24 mouse cellular contexts compared by ENCODE assay signal in the genomic region with DNA sequence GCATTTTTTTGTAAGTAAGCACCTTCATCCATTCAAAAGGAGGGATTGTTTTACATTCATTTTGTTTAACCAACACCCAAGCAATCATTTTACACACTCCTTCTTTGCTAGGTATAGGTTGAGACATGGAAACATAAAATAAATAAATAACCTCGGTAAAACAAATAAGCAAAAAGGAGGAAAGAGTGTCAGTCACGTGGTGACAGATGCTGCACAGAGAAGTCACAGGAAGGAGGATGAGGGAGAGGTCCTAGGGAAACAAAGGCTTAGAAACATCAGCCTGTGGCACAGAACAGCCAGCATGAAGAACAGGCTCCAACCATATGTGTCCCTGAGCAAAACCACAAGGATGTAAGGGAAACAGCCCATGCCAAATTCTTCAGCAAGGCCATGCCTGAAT.
A peak's percentile ranks its signal among the peaks of the same experiment; 100 is the strongest.
DNase-seq lines count a peak whose midpoint lies in the region; ATAC-seq and TF ChIP-seq lines count a peak whose summit lies in the region.
"Had no signal": no experiment of that assay in that cellular context is flagged by ENCODE, and none has a peak within 500 bp of the region (broad histone marks: within the 10 kb centered on the region; RNA-seq: fewer than 3 reads in every experiment).

No protein-coding gene starts in this region.

- H3K4me3 ChIP-seq in hindbrain, embryonic 13.5 days, result no peak overlapping the region
- no peak overlapping the region for H3K4me3 ChIP-seq in hindbrain, embryonic 16.5 days (ENCODE audit: low read length)
- no peak overlapping the region for H3K4me3 ChIP-seq in myocyte
- H3K4me3 ChIP-seq: embryonic facial prominence, embryonic 12.5 days; embryonic facial prominence, embryonic 15.5 days; forebrain, embryonic 15.5 days; heart, embryonic 12.5 days; heart, embryonic 15.5 days; hindbrain, embryonic 12.5 days; intestine, embryonic 15.5 days had no signal

- no peaks in the 10 kb centered on the region for H3K27me3 ChIP-seq in hindbrain, embryonic 13.5 days
- H3K27me3 ChIP-seq in hindbrain, embryonic 16.5 days (replicated peaks; ENCODE audit: control insufficient read depth, insufficient read depth, low read length), result no peaks in the 10 kb centered on the region
- no peaks in the 10 kb centered on the region for H3K27me3 ChIP-seq in myocyte (ENCODE audit: control insufficient read depth, insufficient read depth, insufficient read length)
- H3K27me3 ChIP-seq: embryonic facial prominence, embryonic 12.5 days; embryonic facial prominence, embryonic 15.5 days; forebrain, embryonic 15.5 days; heart, embryonic 12.5 days; heart, embryonic 15.5 days; hindbrain, embryonic 12.5 days; intestine, embryonic 15.5 days had no signal

- no peak for ATAC-seq in hindbrain, embryonic 13.5 days (ENCODE audit: low FRiP score)
- ATAC-seq in hindbrain, embryonic 16.5 days, result no peak
- ATAC-seq: activated CD4-positive, CD25-positive, alpha-beta regulatory T cell, adult 4 months; intestine, embryonic 15.5 days had no signal

- no peaks in the 10 kb centered on the region for H3K36me3 ChIP-seq in hindbrain, embryonic 13.5 days
- H3K36me3 ChIP-seq in hindbrain, embryonic 16.5 days (ENCODE audit: control insufficient read depth, insufficient read depth, low read length), result no peaks in the 10 kb centered on the region
- no peaks in the 10 kb centered on the region for H3K36me3 ChIP-seq in myocyte (ENCODE audit: control insufficient read depth, insufficient read depth)
- H3K36me3 ChIP-seq: embryonic facial prominence, embryonic 12.5 days; embryonic facial prominence, embryonic 15.5 days; forebrain, embryonic 15.5 days; heart, embryonic 12.5 days; heart, embryonic 15.5 days; hindbrain, embryonic 12.5 days; intestine, embryonic 15.5 days had no signal

- peak overlapping the region; percentile 58; the same call in 1 of the 2 replicates for H3K27ac ChIP-seq in hindbrain, embryonic 13.5 days
- no peak overlapping the region for H3K27ac ChIP-seq in hindbrain, embryonic 16.5 days (ENCODE audit: low read depth, low read length)
- H3K27ac ChIP-seq: embryonic facial prominence, embryonic 12.5 days; embryonic facial prominence, embryonic 15.5 days; heart, embryonic 15.5 days; intestine, embryonic 15.5 days had no signal

- no peak for TF ChIP-seq POLR2A in myocyte (IDR thresholded peaks at IDR 0.05; ENCODE audit: insufficient read length, low read depth)

- no peaks in the 10 kb centered on the region for H3K9me3 ChIP-seq in hindbrain, embryonic 13.5 days
- no peaks in the 10 kb centered on the region for H3K9me3 ChIP-seq in hindbrain, embryonic 16.5 days (ENCODE audit: control insufficient read depth, low read length)
- H3K9me3 ChIP-seq: embryonic facial prominence, embryonic 12.5 days; embryonic facial prominence, embryonic 15.5 days; forebrain, embryonic 15.5 days; heart, embryonic 12.5 days; heart, embryonic 15.5 days; hindbrain, embryonic 12.5 days; intestine, embryonic 15.5 days had no signal

- WGBS in hindbrain, embryonic 13.5 days, result 39% methylated on average over 2 of the region's 2 CpGs
- 46% methylated on average over 2 of the region's 2 CpGs for WGBS in hindbrain, embryonic 16.5 days

- H3K4me1 ChIP-seq in hindbrain, embryonic 13.5 days (replicated peaks), result peaks cover 21% of the 10 kb centered on the region
- peaks cover 5% of the 10 kb centered on the region for H3K4me1 ChIP-seq in hindbrain, embryonic 16.5 days (ENCODE audit: control insufficient read depth, insufficient read depth, low read depth, low read length)
- H3K4me1 ChIP-seq: heart, embryonic 12.5 days; intestine, embryonic 15.5 days had no signal

- no peak overlapping the region for H3K4me2 ChIP-seq in hindbrain, embryonic 13.5 days
- H3K4me2 ChIP-seq in hindbrain, embryonic 16.5 days (ENCODE audit: low read length), result no peak overlapping the region
- no peak overlapping the region for H3K4me2 ChIP-seq in myocyte (ENCODE audit: low read depth)
- H3K4me2 ChIP-seq: embryonic facial prominence, embryonic 15.5 days; forebrain, embryonic 15.5 days; heart, embryonic 12.5 days; heart, embryonic 15.5 days; hindbrain, embryonic 12.5 days; intestine, embryonic 15.5 days had no signal

- peak; percentile 7 for DNase-seq in embryo, embryonic 10 days (ENCODE audit: low spot score)
- no peak for DNase-seq in embryo, embryonic 11 days
- DNase-seq in 3T3-L1 (ENCODE audit: low read depth, low spot score), result peak; percentile 19
- no peak for DNase-seq in urinary bladder, postnatal 36 days (ENCODE audit: low spot score in 2 of 2)
- DNase-seq: adrenal gland, adult 8-10 months; adrenal gland, postnatal 25 days; cerebellum, adult 11-12 months; cerebellum, adult 8-10 months; cerebellum, postnatal 36 days; gastrocnemius, postnatal 25 days; heart, adult 18-20 months; heart, postnatal 10 days; heart, postnatal 36 days had no signal

- no peak overlapping the region for H3K9ac ChIP-seq in hindbrain, embryonic 13.5 days
- no peak overlapping the region for H3K9ac ChIP-seq in hindbrain, embryonic 16.5 days (ENCODE audit: low read depth, low read length)
- H3K9ac ChIP-seq: embryonic facial prominence, embryonic 12.5 days; embryonic facial prominence, embryonic 15.5 days; forebrain, embryonic 15.5 days; heart, embryonic 12.5 days; heart, embryonic 15.5 days; hindbrain, embryonic 12.5 days; intestine, embryonic 15.5 days had no signal

- H3ac ChIP-seq in myocyte (ENCODE audit: control insufficient read depth, insufficient read length), result no peak overlapping the region

- no peaks in the 10 kb centered on the region for H3K79me2 ChIP-seq in myocyte (ENCODE audit: control insufficient read depth, insufficient read depth)

TF ChIP-seq in myocyte, 11 proteins besides CTCF, POLR2A, EP300 and RAD21:
- no peak for TF ChIP-seq TCF3 (IDR thresholded peaks at IDR 0.05; ENCODE audit: insufficient read length, low read depth)
- peak; percentile 73 for TF ChIP-seq USF1 (IDR thresholded peaks at IDR 0.05; ENCODE audit: low read depth)

Comparison
In these comparisons a context has a peak if more than half of its experiments do, and no peak if none do; other contexts are left out.
1. DNase-seq: peak in embryo, embryonic 10 days (single experiment) and 3T3-L1 (single experiment); none in embryo, embryonic 11 days (single experiment) and urinary bladder, postnatal 36 days (0 of 2).